Mouse (Mus musculus): ENCODE results near the gene Dhodh.

- TF ChIP-seq CTCF (IDR thresholded peaks at IDR 0.05; ENCODE audit: low read depth, low read length) (no peak), POLR2A (IDR thresholded peaks at IDR 0.05; ENCODE audit: extremely low read depth, insufficient read depth, low read length) (no peak)
These were observed 66.3 kb downstream of the Dhodh start for GRCm38 (mm10) chr8:109542165-109542564.

Measured in liver, adult 2 months (tissue).